Mouse (Mus musculus) thymus, postnatal 10 days (tissue): ENCODE results near the gene Atp6v1fnb.

Experiments used
- DNase-seq, 2 experiments: peaks; one replicate each; pipeline ENCODE4 v3.0.0; 2021; ENCODE audit warnings: low spot score in 2 of 2

Atp6v1fnb gene

DNA sequence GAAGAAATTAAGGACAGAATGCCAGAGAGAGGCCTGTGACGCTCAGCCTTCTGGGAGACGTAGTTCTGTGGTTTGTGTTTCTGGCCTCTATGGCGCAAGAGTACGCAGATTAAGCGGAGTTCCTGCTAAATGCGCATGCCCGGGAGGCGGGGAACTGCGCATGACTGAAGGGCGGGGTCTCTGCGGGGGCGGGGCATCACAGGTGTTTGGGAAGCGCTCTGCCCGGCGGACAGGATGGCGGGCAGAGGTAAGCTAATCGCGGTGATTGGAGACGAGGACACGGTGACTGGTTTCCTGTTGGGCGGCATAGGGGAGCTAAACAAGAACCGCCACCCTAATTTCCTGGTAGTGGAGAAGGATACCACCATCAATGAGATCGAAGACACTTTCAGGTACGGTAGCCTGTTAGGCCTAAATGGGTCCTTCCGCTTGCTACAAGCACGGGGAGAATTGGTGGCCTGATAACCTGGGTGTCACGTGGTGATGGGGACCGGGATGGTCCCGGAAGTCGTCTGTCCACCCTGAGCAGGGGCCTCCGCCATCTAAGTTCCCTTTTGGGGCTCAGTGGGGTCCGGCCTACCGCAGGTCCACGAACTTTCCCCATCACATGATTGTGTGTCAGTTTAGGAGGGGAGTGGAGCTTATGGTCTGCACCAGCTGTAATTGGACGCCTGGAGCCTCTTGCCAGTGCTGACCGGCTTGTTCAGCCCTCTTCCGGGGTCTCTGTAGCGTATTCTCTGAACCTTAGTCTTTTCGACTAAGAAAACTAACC, 3.5 kb upstream of the Atp6v1fnb start, which contains the start of gene Atp6v1f:
TSS of gene Atp6v1f (plus strand) at position 136 of the 772 bp plus-strand sequence.
- peak; percentile 84 to 91 for DNase-seq

GRCm38 (mm10) chr6:29468851-29469250, 2.4 kb upstream of the Atp6v1fnb start:
- no peak for DNase-seq

DNA sequence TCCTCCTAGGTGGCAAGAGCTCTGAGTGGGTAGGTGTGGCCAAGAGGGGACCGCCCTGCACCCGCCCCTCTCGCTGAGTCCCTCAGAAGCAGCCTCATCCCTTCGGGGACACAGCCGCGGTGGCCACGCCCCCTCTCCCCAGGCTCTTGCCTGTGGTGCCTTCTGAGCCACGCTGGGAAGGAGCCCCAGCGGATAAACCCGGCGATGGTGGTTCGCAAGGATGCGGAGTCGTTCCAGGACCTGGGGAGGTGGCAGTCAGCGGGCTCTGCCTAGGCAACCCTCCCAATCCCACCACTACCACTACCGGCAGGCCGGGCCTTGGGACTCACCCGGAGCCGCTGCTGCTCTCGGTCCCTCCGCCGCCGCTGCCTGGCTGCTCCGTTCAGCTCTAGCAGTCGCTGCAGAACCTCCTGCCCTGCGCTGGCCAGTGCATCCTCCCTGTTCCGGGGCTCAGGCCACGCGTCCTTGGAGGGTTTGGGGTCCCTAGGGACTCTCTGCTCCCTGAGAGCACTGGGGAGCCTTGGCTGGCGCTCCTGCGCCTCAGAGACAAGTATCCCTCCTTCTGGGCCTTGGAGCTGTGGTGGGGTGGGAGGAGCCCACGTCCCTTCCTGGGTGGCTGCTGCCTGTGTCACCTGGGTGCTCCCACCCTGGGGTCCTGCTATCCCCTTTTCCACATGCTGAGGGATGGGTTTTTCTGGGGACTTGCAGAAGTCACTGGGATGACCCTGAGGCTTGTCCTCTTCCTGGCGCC, 2.9 kb downstream of the Atp6v1fnb start:
- peak; percentile 65 to 73 for DNase-seq

DNA sequence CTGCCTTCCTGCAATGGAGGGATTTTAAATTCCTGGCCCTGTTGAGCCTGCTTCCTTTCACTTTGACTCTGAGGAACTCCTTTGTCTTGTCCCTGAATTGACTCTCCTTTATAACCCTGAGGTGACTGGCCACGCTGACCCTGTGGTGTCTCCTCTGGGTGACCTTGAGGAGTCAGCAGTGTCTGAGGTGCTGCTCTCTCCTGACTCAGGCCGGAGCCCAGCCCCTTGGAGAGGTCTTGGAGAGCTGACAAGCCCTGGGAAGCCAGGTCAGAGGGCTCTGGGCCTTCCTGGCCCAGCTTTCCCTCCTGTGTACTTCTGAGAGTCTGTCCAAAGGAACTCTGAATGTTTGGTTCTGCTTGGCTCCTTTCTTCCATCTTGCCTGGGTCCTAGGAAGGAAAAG, 3.5 kb downstream of the Atp6v1fnb start:
- no peak for DNase-seq

- no peak for DNase-seq
Observed at GRCm38 (mm10) chr6:29482691-29483090, 11.5 kb downstream of the Atp6v1fnb start.

DNA sequence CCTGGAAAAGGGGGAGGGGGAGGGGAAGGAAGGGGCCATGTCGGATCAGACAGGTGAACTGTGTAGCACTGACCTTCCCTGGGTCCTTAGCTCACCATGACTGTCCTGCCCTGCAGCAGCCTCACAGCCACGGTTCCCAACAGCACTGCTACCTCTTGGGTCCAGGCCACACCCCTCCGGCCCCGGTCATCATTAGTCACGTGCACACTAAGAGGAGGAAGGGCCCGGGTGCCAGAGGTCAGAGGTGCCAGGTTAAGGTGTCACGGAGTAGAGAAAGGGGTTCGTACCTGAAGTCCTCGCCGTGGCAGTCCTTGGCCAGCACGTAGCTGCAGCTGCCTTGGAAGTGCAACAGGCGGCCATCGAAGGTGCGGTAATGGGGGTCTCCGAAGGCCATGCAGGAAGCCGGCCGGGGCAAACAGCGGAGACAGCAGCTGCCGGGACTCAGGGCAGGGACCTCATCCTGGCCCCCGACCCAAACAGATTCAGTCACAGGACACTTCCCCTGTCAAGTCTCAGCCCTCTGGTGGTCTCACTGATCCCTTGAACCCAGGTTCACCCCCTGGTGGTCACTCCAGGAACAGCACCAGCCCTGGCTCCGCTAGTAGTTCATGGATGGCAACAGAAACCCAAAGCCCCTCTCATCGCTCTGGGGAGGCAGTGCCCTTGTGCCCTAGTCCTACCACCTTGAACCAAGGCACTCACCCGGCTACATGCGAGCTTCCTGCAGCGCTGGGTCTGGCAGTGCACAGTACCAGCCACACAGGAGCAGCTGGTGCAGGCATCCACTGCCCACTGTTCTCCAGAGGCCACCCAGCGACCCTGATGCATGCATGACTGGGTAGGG, 13.7 kb downstream of the Atp6v1fnb start:
- DNase-seq = peak; percentile 56 to 87

GRCm38 (mm10) chr6:29485951-29486350, 14.7 kb downstream of the Atp6v1fnb start:
- no peak for DNase-seq

- no peak for DNase-seq
Observed at GRCm38 (mm10) chr6:29494101-29494500, 22.9 kb downstream of the Atp6v1fnb start.

GRCm38 (mm10) chr6:29496270-29496669, 25.0 kb downstream of the Atp6v1fnb start:
- DNase-seq = no peak

DNA sequence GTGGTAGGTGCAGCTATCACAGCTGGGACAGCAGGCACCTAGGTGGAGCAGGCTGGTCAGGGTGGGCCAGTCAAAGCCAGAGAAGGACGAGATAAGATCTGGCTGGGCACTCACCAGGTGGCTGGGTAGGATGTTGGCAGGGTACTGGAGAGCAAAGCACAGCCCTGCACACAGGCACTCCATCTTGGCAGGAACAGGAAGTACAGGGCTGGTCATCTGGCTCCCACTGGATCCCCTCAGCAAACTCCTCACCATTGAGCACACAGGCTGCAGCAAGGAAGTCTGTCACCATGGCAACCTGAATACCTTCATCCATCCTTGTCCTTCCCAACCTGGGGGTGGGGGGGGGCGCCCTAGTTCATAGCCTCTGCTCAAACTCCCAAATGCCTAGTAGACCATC, 26.6 kb downstream of the Atp6v1fnb start:
- no peak for DNase-seq

- no peak for DNase-seq
Observed at GRCm38 (mm10) chr6:29500177-29500576, 28.9 kb downstream of the Atp6v1fnb start.

DNA sequence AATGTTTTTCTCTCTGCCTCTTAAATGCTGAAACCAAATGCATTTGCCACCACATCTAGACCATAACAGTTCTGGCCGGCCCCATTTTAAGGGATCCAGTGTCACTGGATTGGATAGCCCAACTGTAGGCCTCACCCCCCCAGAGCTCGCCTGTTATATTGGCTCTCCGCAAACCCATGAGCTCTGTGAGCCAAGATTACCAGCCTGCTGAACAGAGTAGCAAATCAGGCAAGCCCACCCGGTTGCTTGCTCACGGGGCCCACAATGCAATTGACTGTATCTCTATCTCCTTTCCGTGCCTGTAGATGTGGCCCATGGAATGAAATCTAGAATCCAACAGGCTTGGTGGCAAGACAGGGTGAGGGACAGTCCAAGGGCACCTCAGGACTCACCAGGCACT, 29.6 kb downstream of the Atp6v1fnb start:
- DNase-seq = no peak

DNA sequence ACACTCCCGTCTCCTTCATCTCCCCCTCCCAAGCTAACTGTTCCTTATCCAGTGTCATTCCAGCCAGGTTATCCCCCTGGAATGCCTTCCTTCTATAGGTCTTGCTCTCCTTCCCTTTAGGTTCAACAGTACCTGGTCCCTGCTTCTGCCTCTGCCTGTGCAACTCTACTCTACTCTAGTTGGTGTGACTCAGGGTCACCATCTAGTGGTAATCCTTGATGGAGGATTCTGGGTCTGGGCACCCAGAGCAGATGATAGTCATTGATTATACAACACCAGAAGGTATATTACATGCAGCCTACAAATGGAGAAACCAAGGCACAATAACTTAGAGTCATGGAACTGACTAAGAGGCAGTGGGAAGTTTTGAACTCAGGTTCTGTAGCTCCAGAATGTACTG, 30.4 kb downstream of the Atp6v1fnb start:
- no peak for DNase-seq

GRCm38 (mm10) chr6:29505493-29505892, 34.3 kb downstream of the Atp6v1fnb start:
- no peak for DNase-seq

DNA sequence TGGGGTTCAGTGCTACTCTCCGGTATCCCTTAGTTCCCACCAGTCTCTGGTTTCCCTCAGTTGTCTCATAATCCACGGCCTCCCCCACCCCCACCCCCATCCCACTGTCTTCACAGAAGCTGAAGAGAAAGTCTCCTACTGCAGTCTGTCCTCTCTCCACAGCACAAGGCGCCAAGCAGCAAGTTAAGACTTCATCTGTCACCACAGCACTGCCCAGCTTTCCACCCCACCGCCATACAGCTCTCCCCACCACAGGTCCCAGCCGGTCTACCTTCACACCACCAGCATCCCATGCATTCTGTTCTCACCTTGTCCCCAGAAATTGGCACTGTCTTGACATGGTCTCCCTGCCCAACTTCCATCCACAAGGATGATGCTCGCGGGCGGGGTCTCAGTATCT, 35.6 kb downstream of the Atp6v1fnb start:
- DNase-seq = no peak

GRCm38 (mm10) chr6:29507447-29508309, 36.4 kb downstream of the Atp6v1fnb start, which contains the start of gene Kcp:
Kcp (minus strand) TSS chr6:29507952.
- no peak for DNase-seq

DNA sequence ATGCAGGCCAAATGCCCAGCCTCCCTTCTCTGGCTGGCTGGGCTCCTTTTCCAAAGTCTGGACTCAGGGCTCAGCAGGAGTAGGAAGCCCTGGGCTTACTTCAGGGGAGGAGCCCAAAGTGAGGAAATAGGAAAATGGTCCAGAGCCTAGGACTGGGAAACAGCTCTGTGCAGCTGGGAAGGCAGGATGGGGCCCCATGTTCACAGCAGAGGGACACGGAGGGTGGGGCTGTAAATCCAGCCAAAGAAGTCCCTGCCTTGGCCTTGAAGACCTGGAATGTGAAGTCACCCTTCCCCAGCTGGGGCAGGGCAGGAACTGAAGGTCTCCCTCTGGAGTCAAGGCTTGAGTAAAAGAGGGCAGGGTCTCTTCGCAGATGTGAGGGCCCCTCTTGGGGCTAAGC, 37.8 kb downstream of the Atp6v1fnb start:
- DNase-seq = no peak

DNA sequence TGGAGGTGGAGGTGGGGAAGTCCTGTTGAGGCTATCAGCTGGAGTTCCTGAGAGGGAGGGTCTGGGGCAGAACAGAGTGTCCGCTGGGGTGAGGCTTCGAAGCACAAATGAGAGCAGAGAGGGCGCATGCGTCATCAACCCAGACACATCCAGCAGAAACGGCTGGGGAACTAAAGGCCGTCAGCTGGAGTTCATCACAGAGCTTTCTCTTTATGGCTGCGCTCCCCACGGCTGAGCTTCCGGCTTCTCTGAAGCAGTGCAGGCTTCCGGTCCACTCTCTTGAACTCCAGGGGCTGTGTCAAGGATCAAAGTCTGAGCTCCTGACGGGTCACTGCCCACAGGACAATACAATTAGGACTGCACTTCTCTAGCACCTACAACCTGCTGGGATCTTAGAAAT, 42.0 kb downstream of the Atp6v1fnb start:
- DNase-seq = peak in 1 of 2 experiments; percentile 13

- DNase-seq = peak; percentile 46 to 76
Observed at GRCm38 (mm10) chr6:29517139-29517538, 45.9 kb downstream of the Atp6v1fnb start.

- DNase-seq = no peak
Observed at GRCm38 (mm10) chr6:29522626-29523300, 51.5 kb downstream of the Atp6v1fnb start.
